Mouse (Mus musculus) macrophage (primary cell): ENCODE data around the gene Gm2030. TPM values are rescaled to one million over a fixed set of nuclear protein-coding genes. Genes with fewer than 3 reads are reported as not detected.
"Not testable (repeated sequence)": the region's sequence is repeated elsewhere in the genome, so short reads cannot be mapped to it uniquely, and the experiment has no call there.

Experiments used
- H3K27ac ChIP-seq: fragments of 350-480 bp; formaldehyde crosslinking; 2 replicates; pipeline ENCODE4 v1.9.0; 2021
- H3K36me3 ChIP-seq: fragments of 350-480 bp; formaldehyde crosslinking; 2 replicates; pipeline ENCODE4 v1.9.0; 2021; ENCODE audit errors: inconsistent target
- H3K4me3 ChIP-seq: fragments of 350-480 bp; formaldehyde crosslinking; 2 replicates; pipeline ENCODE4 v1.9.0; 2021; ENCODE audit errors: inconsistent target
- H3K79me2 ChIP-seq: fragments of 350-480 bp; formaldehyde crosslinking; 2 replicates; pipeline ENCODE4 v1.9.0; 2021; ENCODE audit errors: inconsistent target
- WGBS: methylation state at CpG from one replicate; pipeline ENCODE4 v1.1.7; 2026; ENCODE audit warnings: inconsistent platforms; ENCODE audit not compliant: missing documents; 5-methylcytosine and 5-hydroxymethylcytosine counted together
- polyA plus RNA-seq: library from polyadenylated mRNA; stranded (reverse); fragments of 250-400 nt; gene quantifications from 3 replicates; pipeline ENCODE4 v1.2.4, GENCODE M21; 2018; ENCODE audit warnings: inconsistent platforms
- total RNA-seq, 78 experiments: library from RNA; depleted of rRNA; stranded (reverse); fragments of 250-400 nt; gene quantifications; 1 replicate in 9 of 78; 2 replicates in 24 of 78; 3 replicates in 43 of 78; 4 replicates in 2 of 78; pipeline ENCODE4 v1.2.4; 2018; ENCODE audit warnings: inconsistent platforms in 56 of 78

Gene Gm2030
- total RNA-seq (2018; cell fraction: chromatin; rRNA removed), result not detected
- not detected for total RNA-seq (2018; cell fraction: cytosol; rRNA removed)
- total RNA-seq (2018; cell fraction: nucleus; rRNA removed), result not detected
- not detected in 3 replicates for polyA plus RNA-seq

DNA sequence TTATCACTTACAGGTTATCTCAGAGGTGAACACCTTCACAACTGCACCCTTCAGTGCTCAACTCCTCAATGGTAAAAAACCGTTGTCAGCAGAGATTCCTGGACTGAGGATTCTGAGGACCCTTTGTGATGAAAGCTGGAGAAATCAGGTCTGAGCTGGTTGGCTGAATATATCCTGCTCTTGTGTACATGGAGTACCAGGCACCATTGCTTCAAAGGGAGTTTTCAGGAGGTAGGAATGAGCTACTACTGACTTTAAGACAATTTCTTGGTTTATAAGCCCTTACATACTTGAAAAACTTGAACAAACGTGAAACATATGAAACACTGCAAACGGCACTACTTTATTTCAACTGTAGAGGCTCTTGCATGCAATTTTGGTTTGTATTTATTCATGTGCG, at the start of gene Gm2030:
TSS of gene Gm2030 (minus strand) at position 101 of the 400 bp plus-strand sequence.
- not testable (repeated sequence) for H3K4me3 ChIP-seq, H3K36me3 ChIP-seq, H3K27ac ChIP-seq, H3K79me2 ChIP-seq
- WGBS, result 75% methylated on average over 1 of the region's 4 CpGs

Other genes starting within 250 kb of the Gm2030 start
- gene Gm2012, start 78.7 kb downstream of the Gm2030 start, polyA plus RNA-seq, result not detected in 3 replicates
- not detected in 3 replicates for gene Slx, start 235.5 kb upstream of the Gm2030 start, polyA plus RNA-seq